Mouse (Mus musculus): ENCODE data around the gene Scn10a.

DNA sequence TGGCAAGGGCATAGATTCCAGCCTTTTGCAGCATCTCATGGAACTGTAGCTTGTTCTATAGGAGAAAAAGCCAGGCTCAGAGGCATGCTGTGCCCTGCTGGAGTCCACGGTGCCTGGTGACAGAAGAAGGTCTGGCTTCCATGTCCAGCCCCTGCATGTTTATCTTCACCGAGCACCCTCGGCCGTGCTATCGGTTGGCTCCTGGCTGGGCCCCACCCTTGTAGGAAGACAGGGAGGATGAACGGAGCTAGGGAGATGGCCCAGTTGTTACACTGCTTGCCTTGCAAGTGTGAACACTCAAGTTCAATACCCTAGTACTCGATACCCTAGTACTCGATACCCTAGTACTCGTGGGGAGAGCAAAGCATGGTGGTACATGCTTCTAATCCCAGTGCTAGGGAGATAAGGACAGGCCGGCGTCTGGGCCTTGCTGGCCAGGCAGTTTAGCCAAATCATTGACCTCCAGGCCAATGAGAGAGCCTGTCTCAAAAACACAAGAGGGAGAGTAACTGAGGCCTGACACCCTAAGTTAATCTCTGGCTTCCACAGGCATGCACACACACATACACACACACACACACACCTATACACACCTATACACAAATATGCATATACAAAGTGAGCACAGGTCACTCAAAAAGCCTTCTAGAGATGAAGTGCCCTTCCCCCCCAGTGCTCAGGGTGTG, 9.4 kb upstream of the Scn10a start:
- TF ChIP-seq CTCF (IDR thresholded peaks at IDR 0.05; ENCODE audit: control insufficient read depth, insufficient read depth, low read length), result no peak
- TF ChIP-seq POLR2A (IDR thresholded peaks at IDR 0.05; ENCODE audit: borderline replicate concordance, control insufficient read depth, low read depth, low read length), result no peak
